Mouse (Mus musculus) forebrain, embryonic 10.5 days (tissue): ENCODE results near the gene Ttll4. TPM values are rescaled to one million over a fixed set of nuclear protein-coding genes. Genes with fewer than 3 reads are reported as not detected.

Experiments used
- DNase-seq: peaks from one replicate; pipeline ENCODE4 v3.0.0-alpha.2; 2017; ENCODE audit warnings: low spot score; ENCODE audit errors: extremely low spot score
- H3K27ac ChIP-seq: fragments of 300-500 bp; sonication (generic); 2 replicates; pipeline ENCODE4 v1.5.1; 2016; ENCODE audit warnings: mild to moderate bottlenecking
- H3K27me3 ChIP-seq: fragments of 300-500 bp; sonication (generic); 2 replicates; pipeline ENCODE4 v1.6.1; 2016; ENCODE audit warnings: mild to moderate bottlenecking; ENCODE audit not compliant: poor library complexity, severe bottlenecking
- H3K36me3 ChIP-seq: fragments of 300-500 bp; sonication (generic); replicated peaks from 2 replicates; pipeline ENCODE4 v1.6.1; 2016; ENCODE audit warnings: mild to moderate bottlenecking, moderate library complexity
- H3K4me1 ChIP-seq: fragments of 300-500 bp; sonication (generic); 2 replicates; pipeline ENCODE4 v1.6.1; 2016
- H3K4me3 ChIP-seq: fragments of 300-500 bp; sonication (generic); 2 replicates; pipeline ENCODE4 v1.5.1; 2016; ENCODE audit warnings: mild to moderate bottlenecking, moderate library complexity
- H3K9me3 ChIP-seq: fragments of 300-500 bp; sonication (generic); 2 replicates; pipeline ENCODE4 v1.6.1; 2016; ENCODE audit warnings: mild to moderate bottlenecking, moderate library complexity
- WGBS: fragments of 180-500 bp; shearing (Covaris S2); methylation state at CpG from one replicate; pipeline ENCODE4 v1.1.7; 2016; 5-methylcytosine and 5-hydroxymethylcytosine counted together
- polyA plus RNA-seq: library from polyadenylated mRNA; unstranded; fragments of >200 nt; fragmentation: Nextera tagmentation; extraction: Ambion mirVana; gene quantifications from 2 replicates; pipeline ENCODE4 v1.2.1, GENCODE M21; 2016

The Ttll4 gene
- polyA plus RNA-seq, 1 experiment from 2014 or later, result 58.0 TPM

DNA sequence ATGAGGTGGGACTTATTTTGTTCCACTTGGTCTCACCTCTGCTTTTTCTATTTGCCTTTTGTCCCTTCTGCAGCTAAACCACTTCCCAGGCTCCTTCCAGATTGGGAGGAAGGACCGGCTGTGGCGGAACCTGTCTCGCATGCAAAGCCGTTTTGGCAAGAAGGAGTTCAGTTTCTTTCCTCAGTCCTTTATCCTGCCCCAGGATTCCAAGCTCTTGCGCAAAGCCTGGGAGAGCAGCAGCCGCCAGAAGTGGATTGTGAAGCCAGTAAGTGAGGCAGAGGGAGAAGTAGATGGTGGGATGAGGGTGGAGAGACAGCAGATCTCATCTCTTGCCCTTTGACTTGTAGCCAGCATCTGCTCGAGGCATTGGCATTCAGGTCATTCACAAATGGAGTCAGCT, 25.6 kb downstream of the Ttll4 start:
- Histone ChIP-seq H3K27me3 (no peaks in the 10 kb centered on the region), H3K36me3 (peaks cover 98% of the 10 kb centered on the region), H3K4me3 (no peak overlapping the region), H3K4me1 (no peaks in the 10 kb centered on the region), H3K9me3 (no peaks in the 10 kb centered on the region), H3K27ac (no peak overlapping the region)
- 92% methylated on average over 7 of the region's 7 CpGs for WGBS
- DNase-seq, result no peak

DNA sequence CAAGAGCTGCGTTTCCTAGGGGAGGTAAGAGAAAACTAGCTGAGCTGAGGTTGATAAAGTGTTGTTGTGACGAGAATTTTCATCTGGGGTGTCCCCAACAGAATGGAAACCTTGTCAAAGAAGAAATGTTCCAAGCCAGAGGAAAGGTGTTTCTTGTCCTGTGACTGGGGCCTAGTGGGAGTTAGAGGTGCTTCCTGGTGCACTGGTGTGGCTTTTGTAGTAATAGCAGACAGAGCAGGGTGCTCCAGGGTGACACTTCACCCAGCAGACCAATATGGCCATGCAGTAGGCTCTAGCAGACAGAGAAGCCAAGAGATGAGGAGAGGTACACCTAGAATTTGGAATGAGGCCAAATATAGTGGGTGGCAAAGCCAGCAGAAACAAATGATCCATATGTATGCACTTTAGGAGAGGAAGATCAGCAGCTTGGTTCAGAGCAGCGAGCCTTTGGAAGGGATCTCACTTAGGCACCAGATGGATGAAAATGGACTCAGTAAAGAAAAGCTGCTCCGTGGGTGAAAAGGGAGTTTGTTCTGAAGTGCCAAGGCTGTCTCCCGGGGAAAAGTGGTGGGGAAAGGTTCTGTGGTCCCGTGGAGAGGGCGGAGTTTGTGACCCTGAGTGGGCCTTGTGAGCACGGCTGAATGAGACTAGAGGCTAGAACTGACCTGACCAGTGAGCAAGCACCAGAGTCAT, 32.5 kb downstream of the Ttll4 start:
- WGBS, result 93% methylated on average over 8 of the region's 8 CpGs

DNA sequence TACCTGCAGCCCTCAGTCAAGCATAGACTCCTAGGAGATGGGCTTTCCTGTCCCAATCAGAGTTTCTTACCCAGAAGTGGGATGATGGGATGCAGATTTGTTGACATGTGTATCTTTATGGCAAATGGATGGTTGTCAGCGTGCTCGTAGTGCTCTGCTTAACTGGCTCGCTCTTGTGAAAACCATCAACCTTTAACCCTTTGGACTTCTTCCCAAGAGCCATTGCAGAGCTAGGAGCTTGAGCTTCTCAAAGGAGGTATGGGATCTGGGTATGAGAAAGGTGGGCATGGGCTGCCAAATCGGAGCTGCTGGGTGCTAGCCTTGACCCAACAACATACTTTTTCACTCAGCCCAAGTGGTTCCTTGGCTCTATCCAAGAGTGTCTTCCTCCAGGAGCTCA, 34.3 kb downstream of the Ttll4 start:
- Histone ChIP-seq H3K27me3 (no peaks in the 10 kb centered on the region), H3K36me3 (peaks cover 97% of the 10 kb centered on the region), H3K9me3 (no peaks in the 10 kb centered on the region), H3K4me1 (no peaks in the 10 kb centered on the region), H3K27ac (no peak overlapping the region), H3K4me3 (no peak overlapping the region)
- 98% methylated on average over 4 of the region's 4 CpGs for WGBS
- DNase-seq, result no peak

More for the DNA sequence above, 32.5 kb downstream of the Ttll4 start:
- no peaks in the 10 kb centered on the region for H3K27me3 ChIP-seq
- no peak overlapping the region for H3K27ac ChIP-seq
- H3K36me3 ChIP-seq, result peaks cover 97% of the 10 kb centered on the region
- no peak overlapping the region for H3K4me3 ChIP-seq
- no peak for DNase-seq
- no peaks in the 10 kb centered on the region for H3K9me3 ChIP-seq
- H3K4me1 ChIP-seq, result no peaks in the 10 kb centered on the region

DNA sequence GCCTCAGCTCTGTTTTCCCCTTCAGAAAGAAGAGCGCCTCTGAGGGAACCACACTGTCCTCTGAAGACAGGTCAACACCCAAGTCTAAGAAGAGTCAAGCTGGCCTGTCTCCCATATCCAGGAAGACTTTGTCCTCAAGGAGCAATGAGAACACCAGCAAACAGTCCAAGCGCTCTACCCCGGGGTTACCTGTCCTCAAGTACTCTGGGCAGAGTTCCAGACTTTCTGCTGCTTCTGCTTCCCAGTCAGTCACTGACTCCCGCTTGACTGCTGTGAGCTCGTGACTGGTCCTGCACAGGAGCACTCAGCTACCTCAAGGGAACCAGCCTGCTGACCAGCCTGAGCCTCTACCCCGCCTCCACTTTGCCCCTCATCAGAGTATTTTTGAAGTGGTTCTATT, 35.9 kb downstream of the Ttll4 start:
- H3K4me3 ChIP-seq, result no peak overlapping the region
- peaks cover 97% of the 10 kb centered on the region for H3K36me3 ChIP-seq
- WGBS, result 98% methylated on average over 6 of the region's 6 CpGs

DNA sequence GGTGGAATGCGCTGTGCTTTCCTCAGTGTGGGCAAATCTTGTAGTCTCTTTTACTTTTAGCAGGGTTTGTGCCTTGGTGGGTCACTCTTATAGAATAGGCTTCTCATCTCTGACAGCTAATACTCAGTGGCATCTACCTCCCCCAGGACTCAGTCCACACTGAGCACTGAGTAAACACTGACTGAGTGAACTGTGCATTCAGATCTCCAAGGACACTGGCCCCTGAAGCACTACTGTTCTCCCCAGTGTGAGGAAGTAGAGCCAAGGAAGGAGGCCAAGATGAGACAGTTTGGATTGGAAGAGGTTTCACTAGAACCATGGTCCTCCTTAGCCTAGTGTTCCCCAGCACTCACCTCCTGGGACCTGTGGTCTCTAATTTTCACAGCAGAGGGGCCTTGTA, 36.8 kb downstream of the Ttll4 start:
- H3K4me1 ChIP-seq, result no peaks in the 10 kb centered on the region
- H3K4me3 ChIP-seq, result no peak overlapping the region
- no peaks in the 10 kb centered on the region for H3K27me3 ChIP-seq
- 98% methylated on average over 1 of the region's 1 CpGs for WGBS
- no peak for DNase-seq
- H3K27ac ChIP-seq, result no peak overlapping the region
- H3K9me3 ChIP-seq, result no peaks in the 10 kb centered on the region
- peaks cover 94% of the 10 kb centered on the region for H3K36me3 ChIP-seq

More for the DNA sequence above, 35.9 kb downstream of the Ttll4 start:
- H3K27me3 ChIP-seq, result no peaks in the 10 kb centered on the region
- no peak for DNase-seq
- H3K27ac ChIP-seq, result no peak overlapping the region
- no peaks in the 10 kb centered on the region for H3K4me1 ChIP-seq
- no peaks in the 10 kb centered on the region for H3K9me3 ChIP-seq

DNA sequence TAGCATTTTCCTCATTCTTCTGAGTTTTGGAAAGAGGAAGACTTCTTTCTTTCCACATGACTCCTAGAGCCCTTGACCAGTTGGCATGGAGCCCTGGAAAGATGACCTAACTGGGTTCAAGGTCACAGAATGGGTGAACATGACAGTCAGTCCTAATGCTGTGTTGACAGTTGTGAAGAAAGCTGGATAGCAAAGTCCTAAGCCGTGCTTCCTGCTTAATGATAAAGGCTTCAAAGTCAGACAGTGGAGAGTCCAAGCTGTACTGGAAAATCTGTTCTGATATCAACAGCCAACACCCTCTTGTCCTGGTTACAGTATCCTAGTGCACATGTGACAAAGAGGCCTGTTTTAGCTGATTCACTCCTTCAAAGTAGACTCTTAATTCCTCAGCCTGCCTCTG, 37.2 kb downstream of the Ttll4 start:
- no peak for DNase-seq
- Histone ChIP-seq H3K4me1 (no peaks in the 10 kb centered on the region), H3K27me3 (no peaks in the 10 kb centered on the region), H3K36me3 (peaks cover 90% of the 10 kb centered on the region), H3K27ac (no peak overlapping the region), H3K9me3 (no peaks in the 10 kb centered on the region), H3K4me3 (no peak overlapping the region)
- WGBS, result 95% methylated on average over 1 of the region's 1 CpGs

DNA sequence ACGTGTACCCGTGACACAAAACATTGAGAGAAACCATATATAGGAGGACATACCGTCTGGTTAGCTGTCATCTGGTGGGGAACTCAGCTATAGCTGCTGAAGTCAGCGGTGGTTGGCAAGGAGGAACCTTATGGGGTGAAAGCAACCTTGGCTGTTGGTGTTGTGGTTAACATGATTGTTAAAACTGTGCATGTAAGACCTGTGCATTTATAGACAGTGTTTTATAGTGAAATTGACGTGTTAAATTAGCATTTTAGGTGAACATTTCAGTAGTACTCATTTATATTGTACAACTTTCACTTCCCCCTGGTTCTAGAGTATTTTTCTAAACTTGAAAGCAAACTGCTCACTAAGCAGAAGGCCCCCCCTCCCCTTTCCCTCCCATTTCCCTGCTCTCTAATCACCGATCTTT, 40.6 kb downstream of the Ttll4 start:
- H3K4me1 ChIP-seq, result no peaks in the 10 kb centered on the region
- no peaks in the 10 kb centered on the region for H3K27me3 ChIP-seq
- peaks cover 62% of the 10 kb centered on the region for H3K36me3 ChIP-seq
- H3K9me3 ChIP-seq, result no peaks in the 10 kb centered on the region
- DNase-seq, result no peak
- no peak overlapping the region for H3K4me3 ChIP-seq
- no peak overlapping the region for H3K27ac ChIP-seq
- 90% methylated on average over 6 of the region's 6 CpGs for WGBS

DNA sequence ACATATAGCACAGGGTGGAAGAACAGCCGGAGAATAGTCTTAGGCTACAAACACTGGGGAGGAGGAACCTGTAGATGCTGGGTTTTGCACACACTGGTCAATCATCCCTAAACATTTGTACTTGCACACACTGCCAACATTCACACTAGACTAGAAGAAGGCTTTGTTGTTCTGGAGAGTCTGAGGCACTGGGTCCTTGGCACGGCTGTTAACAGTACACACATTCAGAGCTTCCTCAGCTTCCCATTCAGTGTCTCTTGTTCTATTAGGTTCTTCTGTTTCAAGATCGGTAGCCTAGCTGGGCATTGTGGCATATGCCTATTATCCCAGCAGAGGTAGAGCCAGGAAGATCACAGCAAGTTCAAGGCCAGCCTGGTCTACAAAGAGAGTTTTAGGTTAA, 42.6 kb downstream of the Ttll4 start:
- WGBS, result 89% methylated on average over 3 of the region's 3 CpGs
- Histone ChIP-seq H3K27ac (no peak overlapping the region), H3K4me3 (no peak overlapping the region), H3K4me1 (no peaks in the 10 kb centered on the region), H3K27me3 (no peaks in the 10 kb centered on the region), H3K36me3 (peaks cover 42% of the 10 kb centered on the region), H3K9me3 (no peaks in the 10 kb centered on the region)
- no peak for DNase-seq

DNA sequence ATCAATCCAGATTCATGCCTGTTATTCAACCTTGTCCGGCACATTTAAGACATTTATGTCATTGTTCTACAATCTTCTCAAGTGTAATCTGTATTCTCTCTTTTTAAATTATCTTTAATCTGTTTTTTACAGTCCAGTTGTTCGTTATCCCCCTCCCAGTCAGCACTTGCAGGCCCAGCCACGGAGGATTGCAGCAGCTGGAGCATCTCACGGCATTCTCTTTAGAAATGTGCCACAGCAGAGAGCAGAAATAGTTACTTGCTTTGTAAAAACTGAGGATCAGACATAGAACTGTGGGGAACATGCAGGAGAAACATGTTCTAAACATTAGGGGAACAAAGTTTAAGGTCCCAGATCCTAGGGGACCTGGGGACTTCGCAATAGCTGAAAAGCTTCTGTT, 43.5 kb downstream of the Ttll4 start:
- DNase-seq, result no peak
- Histone ChIP-seq H3K9me3 (no peaks in the 10 kb centered on the region), H3K36me3 (peaks cover 33% of the 10 kb centered on the region), H3K27ac (no peak overlapping the region), H3K4me3 (no peak overlapping the region), H3K4me1 (no peaks in the 10 kb centered on the region), H3K27me3 (no peaks in the 10 kb centered on the region)
- 90% methylated on average over 5 of the region's 5 CpGs for WGBS

DNA sequence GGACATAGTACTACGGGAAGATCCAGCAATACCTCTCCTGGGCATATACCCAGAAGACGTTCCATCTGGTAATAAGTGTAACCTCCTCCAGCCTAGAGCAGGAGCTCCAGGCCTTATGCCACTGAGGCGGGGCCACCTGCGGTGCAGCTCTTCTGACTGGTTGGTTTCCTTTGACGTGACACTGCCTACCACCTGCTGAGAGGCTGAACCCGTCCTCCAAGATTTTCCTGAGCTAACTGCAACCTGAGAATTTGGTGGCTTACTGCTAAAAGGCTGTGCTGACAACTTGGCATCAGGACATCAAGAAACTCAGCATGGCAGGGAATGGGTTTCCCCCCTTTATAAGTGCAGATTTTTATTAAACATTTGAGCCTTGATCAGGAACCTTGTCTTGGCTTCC, 48.0 kb downstream of the Ttll4 start:
- no peak overlapping the region for H3K27ac ChIP-seq
- no peak overlapping the region for H3K4me3 ChIP-seq
- peaks cover 22% of the 10 kb centered on the region for H3K4me1 ChIP-seq
- 39% methylated on average over 6 of the region's 6 CpGs for WGBS
- H3K36me3 ChIP-seq, result no peaks in the 10 kb centered on the region
- DNase-seq, result no peak
- H3K9me3 ChIP-seq, result no peaks in the 10 kb centered on the region
- H3K27me3 ChIP-seq, result peaks cover 12% of the 10 kb centered on the region

DNA sequence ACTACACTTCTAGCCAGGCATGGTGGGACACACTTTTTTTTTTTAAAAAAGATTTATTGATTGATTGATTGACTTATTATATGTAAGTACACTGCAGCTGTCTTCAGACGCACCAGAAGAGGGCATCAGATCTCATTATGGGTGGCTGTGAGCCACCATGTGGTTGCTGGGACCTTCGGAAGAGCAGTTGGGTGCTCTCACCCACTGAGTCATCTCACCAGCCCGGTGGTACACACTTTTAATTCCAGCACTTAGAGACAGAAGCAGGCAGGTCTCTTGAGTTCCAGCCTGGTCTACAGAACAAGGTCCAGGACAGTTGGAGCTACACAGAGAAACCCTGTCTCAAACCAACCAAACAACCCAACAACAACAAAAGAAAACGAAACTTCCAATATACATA, 50.5 kb downstream of the Ttll4 start:
- peaks cover 17% of the 10 kb centered on the region for H3K27me3 ChIP-seq
- WGBS, result 80% methylated on average over 4 of the region's 4 CpGs
- H3K36me3 ChIP-seq, result no peaks in the 10 kb centered on the region
- no peak overlapping the region for H3K27ac ChIP-seq
- no peak for DNase-seq
- H3K9me3 ChIP-seq, result no peaks in the 10 kb centered on the region
- H3K4me1 ChIP-seq, result peaks cover 27% of the 10 kb centered on the region
- no peak overlapping the region for H3K4me3 ChIP-seq

DNA sequence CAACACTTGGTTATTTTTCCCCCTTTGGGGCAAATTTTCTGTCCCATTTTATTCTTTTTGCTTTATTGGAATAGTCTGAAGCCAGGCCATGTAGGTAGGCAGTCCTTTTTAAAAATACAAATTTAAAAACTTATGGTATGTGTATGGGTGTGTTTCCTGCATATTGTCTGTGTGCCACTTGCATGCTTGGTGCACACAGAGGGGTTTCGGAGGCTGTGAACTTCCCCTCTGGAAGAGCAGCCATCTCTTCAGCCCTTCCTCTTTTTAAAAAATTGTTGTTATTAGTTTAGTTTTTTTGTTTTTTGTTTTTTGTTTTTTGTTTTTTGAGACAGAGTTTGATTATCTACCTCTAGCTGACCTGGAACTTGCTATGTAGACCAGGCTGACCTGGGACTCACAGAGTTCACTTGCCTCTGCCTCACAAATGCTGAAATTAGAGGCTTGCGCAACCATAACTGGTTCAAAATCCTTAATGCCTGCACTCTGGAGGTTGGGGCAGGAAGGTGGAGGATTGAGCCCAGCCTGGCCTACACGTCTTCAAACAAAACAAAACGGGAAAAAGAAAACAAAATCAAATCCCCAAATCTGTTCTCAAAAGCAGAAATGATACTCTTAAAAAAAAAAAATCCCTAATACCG, 51.0 kb downstream of the Ttll4 start:
- WGBS, result 35% methylated on average over 5 of the region's 5 CpGs
- Histone ChIP-seq H3K4me3 (peak overlapping the region; percentile 72), H3K9me3 (no peaks in the 10 kb centered on the region), H3K27me3 (peaks cover 17% of the 10 kb centered on the region), H3K36me3 (no peaks in the 10 kb centered on the region), H3K4me1 (peaks cover 27% of the 10 kb centered on the region), H3K27ac (peak overlapping the region; percentile 87; the same call in 1 of the 2 replicates)
- no peak for DNase-seq

DNA sequence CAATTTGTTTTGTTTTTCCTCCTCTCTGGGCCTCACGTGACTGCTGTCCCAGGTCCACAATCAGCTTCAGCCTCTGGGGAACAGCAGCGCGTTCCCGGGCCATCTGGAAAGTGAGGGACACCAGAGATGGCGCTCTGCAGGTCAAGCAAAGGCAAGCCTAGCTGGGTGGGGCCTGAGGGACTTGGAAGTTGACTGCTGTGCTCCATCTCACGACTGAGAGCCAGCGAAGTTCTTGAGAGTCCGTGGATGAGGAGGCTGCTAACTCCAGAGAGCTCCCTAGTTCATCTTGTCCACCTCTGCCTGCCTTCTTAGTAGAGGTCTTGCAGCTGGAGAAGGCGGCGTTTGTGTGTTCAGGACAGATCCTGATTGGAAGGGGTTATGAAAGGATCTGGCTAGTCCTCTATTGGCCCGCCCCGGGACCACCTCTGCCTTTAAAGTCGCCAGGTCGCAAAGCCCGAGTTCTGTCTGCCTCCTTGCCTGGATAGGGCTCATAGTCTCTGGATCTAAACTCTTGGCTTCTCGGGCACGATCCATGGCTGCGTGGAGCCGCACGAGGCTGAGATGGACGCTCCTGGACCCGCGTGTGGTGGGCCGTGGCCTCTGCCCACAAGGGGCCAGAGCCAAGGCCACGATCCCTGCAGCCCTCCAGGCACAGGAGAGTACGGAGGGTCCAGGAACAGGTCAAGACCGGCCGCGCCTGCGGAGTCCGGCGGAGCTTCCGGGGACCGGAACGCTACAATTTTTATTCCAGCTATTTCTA, 51.7 kb downstream of the Ttll4 start, which contains the start of gene Cyp27a1:
Cyp27a1 (plus strand) TSS at position 476 of the 760 bp plus-strand sequence.
- Histone ChIP-seq H3K4me3 (peak within 1 kb of the TSS; percentile 72), H3K27me3 (peaks cover 17% of the 10 kb centered on the region), H3K27ac (peak within 1 kb of the TSS; percentile 87), H3K9me3 (no peaks in the 10 kb centered on the region), H3K36me3 (no peaks in the 10 kb centered on the region), H3K4me1 (peaks cover 27% of the 10 kb centered on the region)
- peak; percentile 70 for DNase-seq
- WGBS, result 1% methylated on average over 35 of the region's 35 CpGs
